Mouse (Mus musculus): ENCODE results near the gene Rcan1. TPM values are rescaled to one million over a fixed set of nuclear protein-coding genes. Genes with fewer than 3 reads are reported as not detected.

Gene Rcan1
- polyA plus RNA-seq, 1 experiment = 64.6 TPM

DNA sequence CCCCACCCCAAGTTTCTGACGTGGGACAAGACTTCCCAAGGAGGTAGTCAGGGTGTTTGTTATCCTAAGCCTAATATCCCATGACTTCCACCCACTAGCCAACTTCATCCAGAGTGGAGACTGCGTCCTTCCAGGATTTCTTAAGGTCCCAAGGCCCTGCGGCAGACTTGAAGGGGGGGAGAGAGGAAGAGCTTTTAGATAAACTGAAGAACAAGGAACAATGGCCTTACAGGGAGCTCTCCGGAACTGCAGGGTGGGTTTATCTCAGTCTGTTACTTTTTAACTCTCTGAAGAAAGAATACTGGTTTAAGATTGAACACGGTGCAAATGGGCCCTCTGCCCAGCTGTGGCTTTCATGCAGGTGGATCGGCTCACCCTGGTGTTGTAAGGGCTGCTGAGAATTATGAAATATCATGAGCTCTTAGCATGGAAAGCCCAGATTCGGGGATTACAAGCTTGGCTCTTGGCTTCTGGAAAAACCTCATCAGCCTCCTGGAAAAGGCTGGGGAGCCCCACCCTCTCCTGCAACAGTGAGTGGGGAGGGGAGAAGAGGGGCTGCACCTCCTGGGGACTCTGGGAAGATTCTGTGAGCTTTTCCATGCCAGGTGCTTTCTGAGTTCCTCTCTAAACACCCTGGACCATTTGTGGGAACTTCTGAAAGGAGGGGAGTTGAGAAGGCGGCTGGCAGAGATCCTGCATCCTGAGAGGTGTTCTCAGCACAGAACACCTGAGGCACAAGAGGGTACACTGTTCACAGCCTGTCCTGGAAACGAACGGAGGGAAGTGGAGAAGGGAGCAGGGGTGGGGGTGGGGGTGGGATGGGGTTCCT lies 72.7 kb downstream of the Rcan1 start:
- no peak for DNase-seq (ENCODE audit: low read depth)
- TF ChIP-seq CTCF (IDR thresholded peaks at IDR 0.05; ENCODE audit: borderline replicate concordance, extremely low read depth, insufficient read depth, insufficient read length) = no peak
- no peak for TF ChIP-seq POLR2A (IDR thresholded peaks at IDR 0.05; ENCODE audit: borderline replicate concordance, extremely low read depth, insufficient read depth, insufficient read length, poor library complexity, severe bottlenecking)

DNA sequence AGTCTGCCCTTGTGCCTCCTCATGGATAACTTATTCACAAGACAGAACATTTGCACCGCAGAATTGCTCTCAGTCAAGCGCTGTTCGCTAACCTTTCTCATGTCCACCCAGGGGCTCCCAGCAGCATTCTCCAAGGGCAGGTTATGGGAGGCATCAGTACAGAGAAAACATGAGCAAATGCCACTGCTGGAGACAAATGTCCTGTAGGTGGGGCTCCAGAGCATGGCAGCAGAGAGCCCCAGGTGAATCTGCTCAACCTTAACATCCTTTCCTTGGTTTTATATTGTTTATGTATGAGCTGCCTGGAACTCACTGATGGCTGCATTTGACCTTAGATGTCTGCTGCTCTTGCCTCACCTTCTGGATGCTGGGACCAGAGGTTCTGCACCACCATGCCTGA lies 76.9 kb downstream of the Rcan1 start:
- no peak for TF ChIP-seq POLR2A (IDR thresholded peaks at IDR 0.05; ENCODE audit: borderline replicate concordance, extremely low read depth, insufficient read depth, insufficient read length, poor library complexity, severe bottlenecking)
- TF ChIP-seq CTCF (IDR thresholded peaks at IDR 0.05; ENCODE audit: borderline replicate concordance, extremely low read depth, insufficient read depth, insufficient read length) = no peak
- DNase-seq (ENCODE audit: low read depth) = no peak

DNA sequence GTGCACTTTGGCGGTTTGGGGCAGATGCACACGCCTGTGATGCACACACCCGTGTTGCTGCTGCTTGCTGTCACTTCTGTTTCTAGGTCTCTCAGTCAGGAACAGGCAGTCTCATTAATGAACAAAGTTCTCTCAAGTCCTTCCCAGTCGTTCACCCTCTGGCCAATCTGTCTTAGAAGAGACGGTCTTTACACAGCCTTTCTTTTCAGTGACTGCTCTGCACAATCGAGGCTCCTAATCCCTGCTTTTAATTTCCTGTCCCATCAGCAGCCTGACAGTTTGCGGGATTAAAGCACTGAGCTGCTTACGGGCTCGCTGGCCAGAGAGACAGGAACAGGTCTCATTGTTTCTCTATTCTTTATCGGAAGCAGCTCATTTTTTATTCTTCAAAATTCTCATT lies 83.0 kb downstream of the Rcan1 start:
- DNase-seq (ENCODE audit: low read depth) = peak; percentile 55
- no peak for TF ChIP-seq CTCF (IDR thresholded peaks at IDR 0.05; ENCODE audit: borderline replicate concordance, extremely low read depth, insufficient read depth, insufficient read length)
- TF ChIP-seq POLR2A (IDR thresholded peaks at IDR 0.05; ENCODE audit: borderline replicate concordance, extremely low read depth, insufficient read depth, insufficient read length, poor library complexity, severe bottlenecking) = no peak

DNA sequence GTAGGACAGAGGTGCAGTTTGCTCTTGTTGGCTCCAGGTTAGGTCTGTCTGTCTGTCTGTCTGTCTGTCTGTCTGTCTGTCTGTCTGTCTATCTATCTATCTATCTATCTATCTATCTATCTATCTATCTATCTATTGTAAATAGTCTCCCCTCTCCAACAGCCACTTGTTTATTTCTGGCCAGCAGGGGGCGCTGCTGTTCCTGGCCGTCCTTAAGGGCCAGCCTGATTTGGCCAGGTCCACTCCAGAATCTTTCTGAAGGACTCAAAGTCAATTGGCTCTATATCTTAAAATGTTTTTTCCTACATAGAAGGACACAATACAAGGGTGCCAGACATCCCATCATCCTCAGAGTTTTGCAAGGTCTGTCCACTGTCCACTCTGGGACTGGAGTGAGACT lies 85.6 kb downstream of the Rcan1 start:
- DNase-seq (ENCODE audit: low read depth) = peak; percentile 58
- TF ChIP-seq POLR2A (IDR thresholded peaks at IDR 0.05; ENCODE audit: borderline replicate concordance, extremely low read depth, insufficient read depth, insufficient read length, poor library complexity, severe bottlenecking) = no peak
- peak; percentile 69 for TF ChIP-seq CTCF (IDR thresholded peaks at IDR 0.05; ENCODE audit: borderline replicate concordance, extremely low read depth, insufficient read depth, insufficient read length)

DNA sequence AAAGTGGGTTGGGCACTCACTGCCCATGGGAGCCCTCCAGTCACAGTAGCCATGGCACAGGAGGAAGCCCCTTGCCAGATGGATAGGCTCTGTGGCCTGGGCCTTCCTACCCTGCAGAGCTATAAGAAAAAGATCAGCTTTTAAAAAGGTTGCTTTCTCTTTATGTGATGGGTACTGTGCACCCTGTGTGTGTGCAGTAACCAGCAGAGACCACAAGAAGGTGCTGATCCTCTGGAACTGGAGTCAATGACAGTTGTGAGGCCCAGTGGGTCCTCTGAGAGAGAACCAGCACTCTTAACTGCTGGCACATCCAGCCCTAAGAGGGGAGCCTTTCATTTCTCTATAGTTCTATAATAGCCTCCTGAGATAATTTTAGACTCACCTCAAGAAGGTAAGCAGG lies 87.3 kb downstream of the Rcan1 start:
- TF ChIP-seq CTCF (IDR thresholded peaks at IDR 0.05; ENCODE audit: borderline replicate concordance, extremely low read depth, insufficient read depth, insufficient read length) (0 out of 2 replicates have a peak, but pooled peaks have one; percentile 1), POLR2A (IDR thresholded peaks at IDR 0.05; ENCODE audit: borderline replicate concordance, extremely low read depth, insufficient read depth, insufficient read length, poor library complexity, severe bottlenecking) (no peak)

DNA sequence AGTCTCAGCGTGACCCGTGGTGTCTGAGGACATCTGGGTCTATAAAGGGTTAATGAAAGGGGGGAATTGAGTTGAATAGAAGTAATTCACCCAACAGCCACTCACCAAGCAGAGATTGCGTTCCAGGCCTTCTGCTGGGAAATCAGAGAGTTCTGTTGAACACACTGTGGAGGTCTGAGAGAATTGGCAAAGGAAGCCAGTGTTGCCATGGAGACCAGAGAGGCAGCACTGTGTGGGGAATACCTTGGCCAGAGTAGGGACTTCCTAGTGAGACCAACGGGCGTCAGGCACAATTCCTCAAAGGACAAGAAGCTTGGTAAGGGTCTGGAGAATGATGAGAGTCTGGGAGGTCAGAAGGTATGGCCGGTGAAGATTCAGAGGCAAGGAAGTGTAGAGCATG lies 88.2 kb downstream of the Rcan1 start:
- TF ChIP-seq POLR2A (IDR thresholded peaks at IDR 0.05; ENCODE audit: borderline replicate concordance, extremely low read depth, insufficient read depth, insufficient read length, poor library complexity, severe bottlenecking) (no peak), CTCF (IDR thresholded peaks at IDR 0.05; ENCODE audit: borderline replicate concordance, extremely low read depth, insufficient read depth, insufficient read length) (no peak)

More for the DNA sequence above, 87.3 kb downstream of the Rcan1 start:
- no peak for DNase-seq (ENCODE audit: low read depth)

DNA sequence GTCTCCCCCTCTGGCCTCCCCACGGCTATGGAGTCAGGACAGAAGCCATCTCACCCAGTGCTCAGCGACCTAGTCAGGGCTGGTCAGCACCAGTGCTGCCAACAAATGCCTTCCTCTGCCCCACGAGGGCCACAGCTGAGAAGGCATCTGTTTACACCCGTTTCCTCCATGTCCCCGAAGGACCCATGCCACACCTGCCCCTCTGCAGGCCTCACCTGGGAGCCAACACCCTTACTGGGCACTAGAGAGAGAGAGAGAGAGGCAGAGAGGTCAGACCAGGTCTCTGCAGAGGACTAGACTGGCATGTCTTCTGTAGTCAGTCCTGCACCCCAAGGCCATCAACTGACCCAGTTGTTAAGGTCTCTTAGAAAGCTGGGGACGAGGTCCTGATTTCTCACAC lies 89.6 kb downstream of the Rcan1 start:
- TF ChIP-seq POLR2A (IDR thresholded peaks at IDR 0.05; ENCODE audit: borderline replicate concordance, extremely low read depth, insufficient read depth, insufficient read length, poor library complexity, severe bottlenecking) (no peak), CTCF (IDR thresholded peaks at IDR 0.05; ENCODE audit: borderline replicate concordance, extremely low read depth, insufficient read depth, insufficient read length) (no peak)
- no peak for DNase-seq (ENCODE audit: low read depth)

More for the DNA sequence above, 88.2 kb downstream of the Rcan1 start:
- DNase-seq (ENCODE audit: low read depth) = peak; percentile 79

DNA sequence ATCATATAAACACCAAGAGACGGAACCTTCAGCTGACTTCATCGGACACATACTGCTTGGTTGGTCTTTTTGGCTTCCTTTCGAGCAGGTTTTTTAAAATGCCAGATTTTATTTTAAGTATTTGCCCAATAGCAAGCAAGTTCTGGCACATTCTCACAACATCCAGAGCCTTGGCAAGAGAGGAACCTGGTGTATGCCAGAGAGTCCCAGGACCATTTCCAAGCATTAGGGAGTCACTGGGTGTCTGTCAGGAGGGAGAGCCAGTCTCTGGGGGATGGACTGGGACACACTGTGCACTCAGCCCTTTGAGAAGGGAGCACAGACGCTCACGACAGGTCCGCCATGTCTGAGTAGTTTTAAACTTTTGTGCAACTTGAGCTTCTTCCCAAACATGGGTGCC lies 93.7 kb downstream of the Rcan1 start:
- TF ChIP-seq CTCF (IDR thresholded peaks at IDR 0.05; ENCODE audit: borderline replicate concordance, extremely low read depth, insufficient read depth, insufficient read length) = no peak
- no peak for TF ChIP-seq POLR2A (IDR thresholded peaks at IDR 0.05; ENCODE audit: borderline replicate concordance, extremely low read depth, insufficient read depth, insufficient read length, poor library complexity, severe bottlenecking)
- no peak for DNase-seq (ENCODE audit: low read depth)

DNA sequence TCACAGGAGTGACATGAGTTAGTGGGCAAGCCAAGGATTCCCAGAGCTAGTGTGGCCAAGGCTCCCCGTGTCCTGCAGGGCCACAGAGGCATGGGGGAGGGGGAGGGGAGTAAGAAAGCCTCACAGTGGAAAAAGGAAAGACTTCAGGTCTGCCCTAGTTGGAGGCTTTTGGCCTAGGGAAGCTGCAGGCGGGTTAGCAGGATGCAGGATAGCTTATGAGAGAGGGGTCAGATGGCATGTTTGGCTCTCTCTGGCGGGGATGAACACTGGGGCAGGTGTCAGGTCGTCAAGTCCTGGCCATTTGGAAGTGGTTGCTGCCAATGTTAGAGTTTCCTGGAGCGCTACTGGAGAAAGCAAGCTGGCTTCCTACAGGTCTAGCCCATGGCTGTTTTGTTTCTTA lies 99.0 kb downstream of the Rcan1 start:
- DNase-seq (ENCODE audit: low read depth) = no peak
- TF ChIP-seq CTCF (IDR thresholded peaks at IDR 0.05; ENCODE audit: borderline replicate concordance, extremely low read depth, insufficient read depth, insufficient read length) = no peak
- no peak for TF ChIP-seq POLR2A (IDR thresholded peaks at IDR 0.05; ENCODE audit: borderline replicate concordance, extremely low read depth, insufficient read depth, insufficient read length, poor library complexity, severe bottlenecking)

DNA sequence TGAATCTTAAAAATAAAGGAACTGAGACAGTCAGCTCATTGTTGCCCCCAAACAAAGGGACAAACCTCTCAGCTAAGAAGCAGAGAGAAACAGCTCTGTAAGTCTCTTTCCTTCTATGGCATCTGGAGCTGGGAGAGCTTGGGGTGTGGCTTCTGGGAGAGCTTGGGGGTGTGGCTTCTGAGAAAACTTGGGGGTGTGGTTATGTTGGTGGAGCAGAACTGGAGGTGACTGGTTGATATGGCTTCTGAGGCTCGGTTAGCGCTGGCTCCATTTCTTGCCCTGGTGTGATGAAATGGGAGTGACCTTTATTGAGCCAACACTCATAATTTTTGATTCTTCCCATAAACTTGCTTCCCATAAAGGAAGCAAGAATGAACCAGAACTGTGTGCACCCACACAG lies 101.4 kb downstream of the Rcan1 start:
- TF ChIP-seq CTCF (IDR thresholded peaks at IDR 0.05; ENCODE audit: borderline replicate concordance, extremely low read depth, insufficient read depth, insufficient read length) = no peak
- TF ChIP-seq POLR2A (IDR thresholded peaks at IDR 0.05; ENCODE audit: borderline replicate concordance, extremely low read depth, insufficient read depth, insufficient read length, poor library complexity, severe bottlenecking) = no peak

DNA sequence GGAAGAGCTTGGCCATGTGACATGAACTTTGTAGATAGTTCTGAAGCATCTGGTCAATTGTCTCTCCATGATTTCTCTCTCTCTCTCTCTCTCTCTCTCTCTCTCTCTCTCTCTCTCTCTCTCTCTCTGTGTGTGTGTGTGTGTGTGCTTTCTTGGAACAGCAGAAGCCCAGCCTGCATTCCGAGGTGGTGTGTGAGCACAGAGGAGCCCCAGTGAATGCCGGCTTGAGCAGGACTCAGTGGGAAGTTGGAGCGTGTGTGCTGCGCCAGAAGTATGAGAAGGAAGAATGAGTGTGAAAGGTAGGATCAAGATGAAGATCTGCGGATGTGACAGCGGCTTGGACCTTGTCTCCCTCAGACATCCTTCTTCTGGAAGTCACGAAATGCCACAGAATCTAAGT lies 105.2 kb downstream of the Rcan1 start:
- TF ChIP-seq POLR2A (IDR thresholded peaks at IDR 0.05; ENCODE audit: borderline replicate concordance, extremely low read depth, insufficient read depth, insufficient read length, poor library complexity, severe bottlenecking) = no peak
- TF ChIP-seq CTCF (IDR thresholded peaks at IDR 0.05; ENCODE audit: borderline replicate concordance, extremely low read depth, insufficient read depth, insufficient read length) = no peak
- no peak for DNase-seq (ENCODE audit: low read depth)

More for the DNA sequence above, 101.4 kb downstream of the Rcan1 start:
- no peak for DNase-seq (ENCODE audit: low read depth)

DNA sequence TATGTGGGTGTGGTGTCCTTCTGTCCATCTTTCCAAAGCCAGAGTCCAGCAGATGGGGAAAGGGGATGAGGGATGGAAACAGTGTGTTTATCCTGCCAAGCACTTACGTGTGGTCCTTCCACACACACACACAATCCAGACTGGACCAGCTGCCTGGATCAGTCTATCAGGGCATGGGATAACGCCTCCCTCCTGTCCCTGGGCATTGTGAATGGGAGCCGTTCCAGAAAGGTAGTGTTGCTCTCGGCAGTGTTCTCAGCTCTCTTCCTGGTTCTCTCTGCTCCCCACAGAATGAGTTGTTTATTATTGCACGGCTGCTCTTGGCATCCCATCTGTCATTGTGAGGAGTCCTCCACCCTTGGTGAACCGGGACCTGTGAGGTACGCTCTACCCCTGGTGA lies 110.0 kb downstream of the Rcan1 start:
- no peak for DNase-seq (ENCODE audit: low read depth)
- no peak for TF ChIP-seq POLR2A (IDR thresholded peaks at IDR 0.05; ENCODE audit: borderline replicate concordance, extremely low read depth, insufficient read depth, insufficient read length, poor library complexity, severe bottlenecking)
- no peak for TF ChIP-seq CTCF (IDR thresholded peaks at IDR 0.05; ENCODE audit: borderline replicate concordance, extremely low read depth, insufficient read depth, insufficient read length)
